Mouse (Mus musculus) frontal cortex, adult (tissue): Measurements from ENCODE around the gene Slc30a2.
A peak's percentile ranks its signal among the peaks of the same experiment; 100 is the strongest.

ENCODE experiments used
- ATAC-seq: cut with Nextera tagmentation; 2 replicates; pipeline ENCODE4 v1.9.2; 2017; ENCODE audit warnings: mild to moderate bottlenecking, moderate library complexity, mixed read lengths; ENCODE audit not compliant: low TSS enrichment

Gene Slc30a2

GRCm38 (mm10) chr4:134397732-134398131 lies 54.8 kb downstream of the Slc30a2 start:
- no peak for ATAC-seq

DNA sequence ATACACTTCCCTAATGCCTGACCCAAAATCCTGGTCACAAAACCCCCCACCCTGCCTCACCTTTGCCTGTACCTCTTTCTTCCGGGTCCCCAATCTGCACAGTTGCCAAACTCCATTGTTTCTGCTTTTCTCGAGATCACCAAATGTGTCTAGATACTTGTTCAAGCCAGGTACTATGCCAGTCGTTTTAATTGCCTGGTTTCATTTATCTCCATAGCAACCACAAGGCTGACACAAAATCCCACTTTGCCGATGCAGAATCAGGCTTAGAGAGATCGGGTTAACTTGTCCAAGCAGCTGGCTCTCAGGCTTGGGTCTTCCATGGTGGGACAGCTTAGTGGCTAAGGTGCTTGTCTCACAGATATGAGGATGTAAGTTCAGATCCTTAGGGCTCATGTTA lies 57.2 kb downstream of the Slc30a2 start:
- ATAC-seq, result no peak

- peak; percentile 31; the same call in 1 of the 2 replicates for ATAC-seq
Measured at GRCm38 (mm10) chr4:134401181-134401661, 58.2 kb downstream of the Slc30a2 start.

- no peak for ATAC-seq
Measured at GRCm38 (mm10) chr4:134401856-134402570, 59.0 kb downstream of the Slc30a2 start.

DNA sequence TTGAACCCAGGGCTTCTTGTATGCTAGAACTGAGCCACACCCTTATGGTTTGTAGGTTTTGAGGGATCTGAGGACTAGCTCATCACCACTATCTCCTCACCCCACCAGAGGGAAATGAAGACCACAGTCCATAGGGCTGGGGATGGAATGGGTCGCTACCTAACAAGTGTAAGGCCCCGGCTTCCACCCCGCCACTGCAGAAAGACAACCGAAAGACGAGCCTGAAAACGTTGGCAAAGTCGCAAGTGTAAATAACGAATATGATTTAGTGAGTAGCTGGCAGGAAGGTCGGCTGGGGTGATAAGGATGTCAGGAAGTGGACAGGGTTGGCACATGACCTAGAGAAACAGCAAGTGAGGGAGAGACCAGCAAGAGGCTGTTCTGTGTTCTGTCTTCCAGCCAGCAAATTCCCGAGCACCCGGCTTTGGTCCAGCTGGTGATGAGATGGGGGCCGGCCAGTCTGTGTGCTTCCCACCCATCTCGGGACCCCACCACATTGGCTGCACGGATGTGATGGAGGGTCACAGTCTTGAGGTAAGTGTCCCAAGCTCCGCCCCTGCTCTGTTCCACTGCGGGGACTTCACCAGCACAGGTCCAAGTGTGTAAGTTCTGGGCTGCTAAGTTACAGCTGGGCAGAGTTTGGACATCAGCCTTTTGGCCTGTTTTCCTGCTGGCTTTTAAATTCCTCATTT lies 59.7 kb downstream of the Slc30a2 start:
- ATAC-seq, result no peak

DNA sequence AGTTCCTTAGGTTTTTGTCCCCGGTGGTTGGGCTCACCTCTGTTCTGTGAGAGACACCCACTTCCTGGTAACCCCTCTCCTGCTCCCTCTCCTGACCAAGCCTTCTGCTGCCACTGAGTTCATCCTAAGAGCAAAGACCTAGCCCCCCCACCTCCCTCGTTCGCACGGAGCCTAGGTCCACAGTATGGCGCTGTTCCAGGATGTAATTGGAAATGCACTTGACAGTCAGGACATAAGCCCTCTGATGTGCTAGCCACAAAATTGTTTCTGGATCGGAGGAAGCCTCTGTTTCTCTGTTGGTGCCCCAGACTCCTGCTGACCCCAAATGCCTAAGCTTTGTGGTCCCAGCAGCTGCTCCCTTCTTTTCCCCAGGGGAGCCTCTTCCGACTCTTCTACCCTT lies 60.7 kb downstream of the Slc30a2 start:
- no peak for ATAC-seq
